In the genomic region with DNA sequence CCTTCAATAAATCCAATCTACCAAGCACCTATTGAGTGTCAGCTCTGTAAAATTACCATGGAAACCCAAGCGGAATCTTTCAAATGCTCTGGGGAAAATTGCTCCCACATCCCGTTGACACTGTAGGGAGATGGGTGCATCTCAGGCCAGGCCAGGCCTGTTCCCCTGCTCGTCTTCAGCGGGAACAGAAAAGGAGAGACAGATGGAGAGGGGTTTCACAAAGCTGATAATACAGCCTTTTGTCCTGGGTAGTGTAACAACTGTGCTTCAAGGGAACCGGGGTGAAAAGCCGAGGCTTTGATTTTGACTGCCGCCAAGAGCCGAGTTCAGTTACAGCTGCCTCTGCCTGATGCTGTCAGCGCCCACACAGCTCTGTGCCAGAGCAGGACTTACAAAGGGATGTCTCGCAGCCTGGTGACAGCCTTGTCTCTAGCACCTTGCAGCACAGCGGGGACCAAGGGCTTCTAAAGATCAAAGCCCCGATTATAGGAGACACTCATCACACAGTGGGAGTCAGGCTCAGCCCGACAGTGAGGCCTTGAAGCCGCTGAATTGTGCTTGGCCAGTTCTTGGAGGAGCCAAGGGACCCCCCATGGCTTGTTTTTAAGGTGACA, we compare ENCODE assay signal across 12 mouse cellular contexts.
DNase-seq lines count a peak whose midpoint lies in the region; ATAC-seq lines count a peak whose summit lies in the region.
"Had no signal": no experiment of that assay in that cellular context is flagged by ENCODE, and none has a peak within 500 bp of the region (broad histone marks: within the 10 kb centered on the region; RNA-seq: fewer than 3 reads in every experiment).

No protein-coding gene starts in this region.

- no peak for DNase-seq in heart, adult 8-10 months (ENCODE audit: low spot score)
- DNase-seq in ES-CJ7 (ENCODE audit: low read depth, low spot score) = peak; percentile 25
- DNase-seq in embryonic facial prominence, embryonic 11.5 days (ENCODE audit: low spot score) = peak; percentile 11
- peak; percentile 58 for DNase-seq in limb, embryonic 10.5 days (ENCODE audit: low spot score)
- no peak for DNase-seq in cerebellum, adult 8-10 months
- no peak for DNase-seq in thymus, postnatal 4 days
- no peak for DNase-seq in kidney, adult 8-10 months
- DNase-seq: cerebellum, adult 9-11 months had no signal

- ATAC-seq in heart, embryonic 12.5 days (ENCODE audit: insufficient number of reproducible peaks, low FRiP score) = no peak
- no peak for ATAC-seq in embryonic facial prominence, embryonic 11.5 days (replicated peaks; ENCODE audit: insufficient number of reproducible peaks, low FRiP score, low TSS enrichment, low read depth)
- ATAC-seq: intestine, postnatal 0 days; lung, postnatal 0 days had no signal

- no peak overlapping the region for H3K4me2 ChIP-seq in heart, embryonic 12.5 days
- H3K4me2 ChIP-seq in embryonic facial prominence, embryonic 11.5 days (ENCODE audit: low read depth, low read length) = no peak overlapping the region
- H3K4me2 ChIP-seq: neural tube, embryonic 13.5 days had no signal

- peaks cover 3% of the 10 kb centered on the region; the same call in 1 of the 2 replicates for H3K9me3 ChIP-seq in heart, embryonic 12.5 days (replicated peaks)
- H3K9me3 ChIP-seq in embryonic facial prominence, embryonic 11.5 days (replicated peaks; ENCODE audit: control insufficient read depth, low read length) = no peaks in the 10 kb centered on the region
- H3K9me3 ChIP-seq in limb, embryonic 10.5 days (replicated peaks) = no peaks in the 10 kb centered on the region
- H3K9me3 ChIP-seq: neural tube, embryonic 13.5 days had no signal

- 5% methylated on average over 14 of the region's 14 CpGs for WGBS in heart, embryonic 12.5 days
- WGBS in embryonic facial prominence, embryonic 11.5 days = 8% methylated on average over 14 of the region's 14 CpGs
- 4% methylated on average over 14 of the region's 14 CpGs for WGBS in limb, embryonic 10.5 days

- peaks cover 43% of the 10 kb centered on the region for H3K4me1 ChIP-seq in heart, embryonic 12.5 days (replicated peaks)
- H3K4me1 ChIP-seq in embryonic facial prominence, embryonic 11.5 days (ENCODE audit: control insufficient read depth, insufficient read depth, low read length) = no peaks in the 10 kb centered on the region
- H3K4me1 ChIP-seq in limb, embryonic 10.5 days = peaks cover 14% of the 10 kb centered on the region

- peaks cover 16% of the 10 kb centered on the region for H3K27me3 ChIP-seq in heart, embryonic 12.5 days (replicated peaks)
- H3K27me3 ChIP-seq in embryonic facial prominence, embryonic 11.5 days (ENCODE audit: control insufficient read depth, insufficient read depth, low read length) = no peaks in the 10 kb centered on the region
- peaks cover 64% of the 10 kb centered on the region for H3K27me3 ChIP-seq in limb, embryonic 10.5 days (ENCODE audit: low read depth, poor library complexity, severe bottlenecking)

- no peak overlapping the region for H3K9ac ChIP-seq in heart, embryonic 12.5 days
- no peak overlapping the region for H3K9ac ChIP-seq in embryonic facial prominence, embryonic 11.5 days (replicated peaks; ENCODE audit: low read length)
- H3K9ac ChIP-seq: neural tube, embryonic 13.5 days had no signal

- H3K27ac ChIP-seq in heart, embryonic 12.5 days (ENCODE audit: poor library complexity, severe bottlenecking) = peak overlapping the region; percentile 62
- no peak overlapping the region for H3K27ac ChIP-seq in embryonic facial prominence, embryonic 11.5 days (replicated peaks; ENCODE audit: low read depth, low read length)
- H3K27ac ChIP-seq in limb, embryonic 10.5 days = no peak overlapping the region
- H3K27ac ChIP-seq: neural tube, embryonic 13.5 days had no signal

- no peak overlapping the region for H3K4me3 ChIP-seq in heart, embryonic 12.5 days
- no peak overlapping the region for H3K4me3 ChIP-seq in embryonic facial prominence, embryonic 11.5 days (ENCODE audit: low read depth, low read length)
- no peak overlapping the region for H3K4me3 ChIP-seq in limb, embryonic 10.5 days
- H3K4me3 ChIP-seq: neural tube, embryonic 13.5 days had no signal

- H3K36me3 ChIP-seq in heart, embryonic 12.5 days = no peaks in the 10 kb centered on the region
- no peaks in the 10 kb centered on the region for H3K36me3 ChIP-seq in embryonic facial prominence, embryonic 11.5 days (replicated peaks; ENCODE audit: control insufficient read depth, insufficient read depth, low read depth, low read length)
- no peaks in the 10 kb centered on the region for H3K36me3 ChIP-seq in limb, embryonic 10.5 days
- H3K36me3 ChIP-seq: neural tube, embryonic 13.5 days had no signal

Comparison
In these comparisons a context has a peak if more than half of its experiments do, and no peak if none do; other contexts are left out.
1. DNase-seq: peak in ES-CJ7 (single experiment), embryonic facial prominence, embryonic 11.5 days (single experiment) and limb, embryonic 10.5 days (single experiment); none in heart, adult 8-10 months (single experiment), cerebellum, adult 8-10 months (single experiment), thymus, postnatal 4 days (single experiment) and kidney, adult 8-10 months (0 of 2).